Mouse (Mus musculus): ENCODE data around the gene Il17c.

Gene Il17c

DNA sequence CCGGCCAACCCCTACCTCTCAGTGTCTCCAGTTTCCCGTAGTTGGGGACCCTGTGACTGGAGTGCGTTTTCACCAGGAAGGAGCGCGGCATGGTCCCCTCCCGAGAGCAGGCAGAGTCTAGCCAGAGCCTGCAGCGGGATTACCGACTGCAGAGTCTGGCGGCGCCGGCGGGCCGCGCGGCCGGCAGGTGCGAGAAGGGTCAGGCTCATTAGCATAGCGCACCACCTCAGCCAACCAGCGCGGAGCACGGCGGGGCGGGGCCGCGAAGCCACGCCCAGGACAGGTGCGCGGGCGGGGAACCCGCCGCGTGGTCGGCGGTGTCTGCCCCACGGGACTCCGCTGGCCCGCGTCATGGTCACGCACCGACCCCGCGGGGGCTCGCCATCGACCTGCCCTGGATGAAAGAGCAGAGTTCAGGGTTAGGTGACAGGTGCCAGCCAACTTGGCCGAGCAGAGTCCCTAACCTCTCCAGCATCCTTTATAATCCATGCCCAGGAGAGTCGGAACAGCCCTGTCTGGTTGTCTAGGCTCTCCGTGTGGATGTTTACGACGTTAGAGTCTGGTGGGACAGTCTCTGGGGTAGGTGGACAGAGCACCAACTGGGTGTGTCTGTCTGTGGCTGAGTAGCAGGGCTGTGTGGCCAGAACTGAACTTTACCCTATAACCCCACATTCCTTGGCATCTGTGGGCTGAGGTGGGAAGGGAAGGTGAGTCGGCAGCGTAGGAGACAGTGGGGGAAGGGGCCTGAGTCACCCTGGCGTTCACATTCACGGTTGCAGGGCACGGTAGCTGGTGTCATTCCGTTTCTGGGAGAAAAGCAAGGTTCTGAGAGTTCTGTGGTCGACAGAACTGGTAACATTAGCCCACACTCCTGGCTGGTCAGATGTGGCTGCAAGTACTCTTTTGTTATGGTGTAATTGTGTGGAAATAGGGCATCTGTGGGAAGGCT lies 39.0 kb downstream of the Il17c start, which contains the start of gene Snai3:
Snai3 (minus strand) TSS at position 210 of the 949 bp plus-strand sequence.
- DNase-seq = peak; percentile 80 to 81

DNA sequence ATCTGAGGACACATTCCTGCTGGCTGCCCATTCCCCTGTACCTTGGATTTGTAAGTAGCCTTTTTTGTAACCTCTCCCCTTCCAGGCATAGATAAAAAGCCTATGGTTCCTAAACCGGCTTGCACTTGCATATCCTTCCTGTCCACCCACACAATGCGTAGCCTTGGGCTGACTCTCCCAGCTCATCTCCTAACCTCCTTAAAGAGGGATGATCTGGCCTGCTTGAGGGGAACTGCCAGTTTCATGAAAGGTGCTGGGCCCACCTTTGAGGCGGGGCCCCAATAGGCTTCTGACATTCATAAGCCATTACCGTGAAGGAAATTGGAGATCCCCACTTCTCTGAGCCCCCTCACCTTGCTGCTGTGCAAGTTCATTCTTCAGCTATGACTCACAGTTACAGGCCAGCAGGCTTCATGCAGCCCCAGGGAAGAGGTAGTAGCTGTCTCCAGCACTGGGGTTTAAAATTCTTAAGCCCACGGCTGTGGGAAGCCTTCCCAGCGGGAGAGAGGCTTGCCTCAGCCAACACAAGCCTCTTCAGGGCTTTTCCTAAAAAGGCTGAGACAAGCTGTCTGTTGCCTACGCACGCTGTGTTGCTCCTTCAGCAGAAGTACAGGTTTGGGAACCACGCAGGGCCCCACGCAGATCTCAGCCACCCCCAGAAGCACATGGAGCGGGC lies 39.8 kb downstream of the Il17c start:
- DNase-seq = no peak

DNA sequence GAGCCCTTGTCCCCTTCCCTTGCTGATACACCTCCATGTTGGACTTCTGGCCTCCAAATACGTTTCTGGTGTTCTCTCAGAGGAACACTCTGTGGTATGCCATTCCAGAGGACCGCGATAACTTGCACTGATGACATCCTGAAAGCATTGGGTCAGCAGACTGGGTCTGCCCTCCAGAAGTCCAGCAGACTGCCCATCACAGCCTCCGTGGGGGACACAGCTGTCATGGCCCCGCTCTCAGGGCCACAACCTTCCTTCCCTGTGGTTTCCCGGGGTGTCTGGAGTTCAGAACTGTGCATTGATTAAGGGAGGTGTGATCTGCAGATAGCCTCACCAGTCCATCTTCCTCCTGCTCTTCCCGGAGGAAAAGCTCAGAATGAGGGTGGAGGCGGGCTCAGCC lies 40.7 kb downstream of the Il17c start:
- DNase-seq = no peak

- DNase-seq = peak; percentile 67 to 78
Measured at GRCm38 (mm10) chr8:122463651-122464640, 42.1 kb downstream of the Il17c start.

DNA sequence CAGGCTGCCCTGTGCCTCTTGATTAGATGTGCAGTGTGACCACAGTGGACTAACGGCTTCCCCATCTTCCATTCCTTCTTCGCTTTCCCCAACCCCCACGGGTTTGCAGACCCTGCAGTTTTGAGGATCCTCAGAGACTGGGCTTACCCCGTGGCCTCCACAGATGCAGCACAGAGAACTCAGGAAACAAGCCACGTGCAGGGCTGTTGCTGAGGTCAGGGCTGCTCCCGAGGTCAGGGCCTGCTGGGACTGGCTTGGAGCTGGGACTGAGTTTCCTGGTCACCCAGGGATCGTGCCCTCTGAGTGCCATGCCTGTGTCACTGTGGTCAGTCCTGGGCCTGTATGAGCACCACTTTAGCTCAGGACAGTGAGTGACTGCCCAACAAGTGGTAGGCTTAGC lies 43.2 kb downstream of the Il17c start:
- DNase-seq = no peak

DNA sequence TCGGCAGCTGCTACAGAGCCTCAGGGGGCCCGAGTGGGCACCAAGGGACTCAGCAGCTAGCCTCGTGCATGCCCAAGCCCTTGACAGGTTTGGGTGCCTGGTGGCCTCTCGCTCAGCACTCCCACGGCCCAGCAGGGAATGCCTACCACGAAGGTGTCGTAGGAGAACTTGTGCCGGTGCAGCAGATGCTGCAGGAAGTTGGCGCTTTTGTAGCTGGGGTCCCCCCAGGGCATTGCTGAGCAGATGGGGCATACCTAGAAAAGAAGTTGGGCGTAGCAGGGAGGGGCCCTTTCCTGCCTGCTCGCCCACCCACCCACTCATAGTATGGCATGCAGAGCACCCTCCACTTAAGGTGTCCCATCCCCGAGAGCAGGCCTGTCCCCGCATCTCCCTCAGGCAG lies 46.0 kb downstream of the Il17c start:
- no peak for DNase-seq

DNA sequence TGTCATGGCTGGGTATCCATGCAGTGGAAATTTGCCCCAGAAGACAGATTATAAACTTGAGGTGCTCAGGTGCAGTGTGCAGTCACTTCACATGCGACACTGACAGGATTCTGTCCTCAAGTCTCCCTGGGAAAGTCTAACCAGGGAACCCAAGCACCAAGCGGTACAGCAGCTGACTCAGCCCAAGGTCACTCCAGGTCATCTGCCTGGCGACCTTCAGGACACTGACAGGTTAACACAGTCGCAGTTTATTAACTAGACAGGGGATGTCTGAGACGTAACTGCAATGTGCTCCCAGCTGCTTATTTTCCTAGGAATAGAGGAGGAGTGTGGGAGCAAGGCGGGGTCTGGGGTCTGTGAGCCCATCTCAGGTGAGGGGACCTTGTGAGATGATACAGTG lies 47.6 kb downstream of the Il17c start:
- DNase-seq = no peak

DNA sequence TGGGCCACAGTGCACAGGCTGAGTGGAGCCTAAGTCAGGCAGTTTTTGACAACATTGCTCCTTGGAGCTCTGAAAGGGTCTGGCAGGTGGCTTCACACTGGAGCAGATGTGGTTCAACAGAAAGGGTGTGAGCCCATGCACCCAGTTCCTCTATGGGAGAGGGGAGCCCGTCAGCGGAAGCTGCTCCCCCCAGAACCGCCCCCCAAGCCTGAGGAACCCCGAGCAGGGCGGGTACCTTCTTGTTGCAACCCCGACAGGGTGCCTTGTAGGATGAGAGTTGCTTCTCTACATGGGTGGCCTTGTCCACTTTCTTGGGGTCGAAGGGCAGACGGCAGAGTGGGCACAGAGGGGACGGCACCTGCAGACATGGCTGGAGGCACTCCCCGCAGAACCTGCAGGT lies 48.1 kb downstream of the Il17c start:
- no peak for DNase-seq

DNA sequence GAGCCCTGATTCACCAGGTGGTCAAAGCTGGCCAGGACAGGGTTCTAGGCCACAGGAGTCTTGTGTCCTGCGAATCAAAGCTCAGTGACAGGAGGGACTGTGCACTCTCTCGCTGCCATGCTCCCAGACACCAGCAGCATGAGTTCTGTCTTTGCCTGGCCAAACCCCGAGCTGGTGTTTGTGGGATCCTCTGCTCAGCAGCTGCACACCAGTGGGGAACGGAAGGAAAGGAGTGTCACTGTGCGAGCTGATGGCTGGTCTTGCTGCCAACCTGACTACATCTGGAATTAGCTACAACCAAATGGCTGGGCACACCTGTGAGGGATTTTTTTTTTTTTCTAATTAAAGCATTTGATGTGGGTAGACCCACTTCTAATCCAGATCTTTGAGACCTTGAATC lies 48.9 kb downstream of the Il17c start:
- DNase-seq = no peak

All from lung, adult 18-20 months (tissue).